Mouse (Mus musculus) megakaryocyte progenitor cell, adult 5-6 weeks (primary cell): ENCODE results near the gene Slc35e4. TPM values are rescaled to one million over a fixed set of nuclear protein-coding genes. Genes with fewer than 3 reads are reported as not detected.
"Not testable (repeated sequence)": the region's sequence is repeated elsewhere in the genome, so short reads cannot be mapped to it uniquely, and the experiment has no call there.

Source experiments
- ATAC-seq: replicated peaks from 2 replicates; pipeline ENCODE4 v1.8.0; 2016; ENCODE audit warnings: mild to moderate bottlenecking, moderate TSS enrichment, inconsistent platforms; ENCODE audit not compliant: poor library complexity
- total RNA-seq, 2 experiments: library from RNA; stranded (forward) in 1 of 2; stranded (reverse) in 1 of 2; fragments of 157-497, 149-512 nt in 1 of 2; fragments of 200-1000 nt in 1 of 2; gene quantifications; 2 replicates each; pipeline versions ENCODE4 v1.2.3 to v1.2.4; 2015 to 2017

Slc35e4 gene
- total RNA-seq, 2 experiments from 2014 or later = 0.94 to 3.0 TPM

GRCm38 (mm10) chr11:3918738-3919137 is 4.3 kb upstream of the Slc35e4 start:
- ATAC-seq = no peak

DNA sequence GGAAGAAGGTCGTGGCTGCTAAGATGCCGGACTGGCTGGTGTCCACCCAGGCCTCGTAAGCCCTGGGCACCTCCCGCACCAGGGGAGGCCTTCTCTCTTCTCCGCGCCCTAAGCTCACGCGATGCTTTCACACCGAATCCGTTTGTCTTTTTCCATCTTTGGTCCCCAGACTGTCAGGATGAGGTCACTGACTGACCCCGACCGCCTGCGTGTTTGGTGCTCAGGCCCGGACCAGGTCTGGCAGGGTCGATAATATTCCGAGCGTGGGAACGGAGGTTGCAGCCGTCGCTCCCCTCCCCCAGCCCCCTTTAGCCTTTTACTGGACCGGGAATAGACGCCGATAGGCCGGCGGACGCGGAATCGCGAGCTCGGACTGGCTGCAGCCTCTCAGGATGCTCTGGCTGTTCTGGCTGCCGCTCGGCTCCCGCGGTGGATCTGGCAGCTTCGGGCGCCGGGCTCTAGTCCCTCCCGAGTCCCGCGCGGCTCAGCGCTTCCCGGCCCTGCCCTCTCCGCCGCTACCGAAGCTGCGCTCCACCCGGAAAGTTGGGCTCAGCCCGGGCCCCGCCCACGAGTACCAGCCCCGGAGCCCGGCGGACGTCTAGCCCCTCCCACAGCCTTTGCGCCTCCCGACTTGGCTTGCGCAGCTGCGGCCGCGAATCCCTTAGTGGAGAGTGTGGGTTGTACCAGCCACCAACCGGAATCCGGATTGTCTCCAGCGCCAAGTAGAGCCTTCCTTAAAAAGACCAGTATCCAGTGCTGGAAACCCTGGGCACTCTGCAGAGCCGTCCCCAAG is 952 bp downstream of the Slc35e4 start:
- ATAC-seq = peak; percentile 85

DNA sequence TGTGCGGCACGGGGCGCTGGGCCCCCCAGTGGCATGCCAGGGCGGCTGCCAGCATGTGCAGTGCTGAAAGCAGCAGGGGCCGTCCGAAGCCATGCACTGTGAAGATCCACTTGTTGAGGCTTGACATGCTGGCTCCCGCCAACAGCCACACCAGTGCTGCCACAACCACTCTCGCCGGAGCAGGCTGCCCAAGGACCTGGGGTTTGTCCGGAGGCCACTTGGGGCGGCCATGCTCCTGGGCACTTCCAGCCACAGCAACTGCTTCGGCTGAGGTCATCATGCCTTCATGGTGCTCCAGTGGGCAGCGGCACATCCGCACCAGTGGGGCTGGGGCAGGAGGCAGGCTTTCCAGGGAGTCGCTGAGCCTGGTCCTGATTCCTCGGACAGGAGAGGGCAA is 1.6 kb downstream of the Slc35e4 start:
- 0 out of 2 replicates have a peak, but pooled peaks have one; percentile 7 for ATAC-seq

- ATAC-seq = no peak
These were observed 2.2 kb downstream of the Slc35e4 start for GRCm38 (mm10) chr11:3912100-3912874.

GRCm38 (mm10) chr11:3911440-3911839 is 3.0 kb downstream of the Slc35e4 start:
- ATAC-seq = not testable (repeated sequence)

DNA sequence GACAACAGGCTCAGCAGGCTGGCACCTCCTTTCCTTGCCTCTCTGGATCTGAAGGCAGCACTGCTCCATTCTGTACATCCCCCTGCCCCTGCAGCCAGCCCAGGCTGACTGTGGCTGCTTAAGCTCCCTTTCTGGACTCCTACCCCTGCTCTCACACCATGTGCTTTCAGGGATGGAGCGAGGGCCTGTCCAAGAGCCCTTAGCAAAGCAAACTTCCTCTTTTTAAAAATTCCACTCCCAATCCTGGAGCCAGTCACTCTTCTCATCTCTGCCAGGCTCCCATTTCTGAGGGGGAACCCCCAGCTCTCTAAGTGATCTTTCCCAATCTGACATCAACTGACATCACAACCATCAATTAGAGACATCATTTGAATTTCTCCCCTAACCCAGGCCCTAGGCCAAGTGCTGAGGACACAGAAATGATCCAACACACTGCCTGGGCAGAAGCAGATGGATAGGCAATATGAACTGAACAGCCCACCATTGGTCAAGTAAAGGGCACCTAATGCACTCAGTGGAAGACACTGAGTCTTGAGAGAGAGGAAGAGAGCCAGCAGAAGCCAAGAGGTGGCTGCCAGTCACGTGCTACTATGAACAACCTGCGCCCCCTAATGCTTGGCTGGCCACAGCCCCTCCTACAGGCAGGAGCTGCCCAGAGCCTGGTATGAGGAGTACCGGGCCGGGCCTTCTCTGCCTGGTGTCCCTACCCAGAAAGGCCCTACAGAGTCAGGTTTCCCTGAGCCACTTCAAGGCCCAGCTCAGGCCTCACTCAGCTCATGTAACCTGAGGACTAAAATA is 3.8 kb downstream of the Slc35e4 start:
- ATAC-seq = no peak

GRCm38 (mm10) chr11:3909236-3909635 is 5.2 kb downstream of the Slc35e4 start:
- no peak for ATAC-seq

- no peak for ATAC-seq
These were observed 9.0 kb downstream of the Slc35e4 start for GRCm38 (mm10) chr11:3905446-3905845.

DNA sequence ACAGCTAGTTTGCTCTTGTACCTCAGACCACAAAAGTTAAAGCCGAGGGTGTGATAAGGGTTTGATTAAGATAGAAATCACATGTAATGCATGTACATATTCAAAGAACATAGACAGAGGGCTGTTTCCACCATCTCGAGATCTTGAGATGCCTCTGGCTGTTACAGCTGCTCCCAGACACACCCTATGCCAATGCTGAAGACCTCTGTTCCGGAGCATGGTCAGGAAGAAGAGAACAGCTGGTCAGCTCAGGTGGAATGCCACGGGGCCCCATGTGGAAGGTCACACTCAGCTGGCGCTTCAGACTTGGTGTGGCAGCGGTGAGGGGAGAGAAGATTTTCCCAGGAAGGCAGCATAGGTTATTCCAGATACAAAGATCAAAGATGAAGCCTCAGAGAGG is 9.8 kb downstream of the Slc35e4 start:
- ATAC-seq = no peak

DNA sequence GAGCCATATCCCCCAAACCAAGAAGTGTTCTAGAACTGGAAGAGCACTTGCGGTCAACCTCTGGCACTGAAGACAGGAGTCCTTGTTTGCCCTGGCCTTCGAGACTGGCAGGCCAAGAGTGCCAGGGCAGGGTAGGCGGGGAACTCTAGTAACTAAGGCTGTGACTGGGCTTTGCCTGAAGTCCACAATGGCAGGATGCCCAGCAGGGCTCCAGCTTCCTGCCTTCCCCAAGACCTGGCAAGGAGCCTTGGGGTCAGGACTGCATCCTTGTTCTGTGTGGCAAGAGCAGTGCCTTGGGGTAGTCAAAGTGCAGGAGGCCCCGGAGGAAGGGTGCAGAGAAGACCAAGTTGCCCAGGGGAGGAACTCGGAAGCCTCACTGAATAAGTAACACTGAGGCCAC is 11.4 kb downstream of the Slc35e4 start:
- peak; percentile 58 for ATAC-seq

- ATAC-seq = no peak
These were observed 11.9 kb downstream of the Slc35e4 start for GRCm38 (mm10) chr11:3902516-3902915.

DNA sequence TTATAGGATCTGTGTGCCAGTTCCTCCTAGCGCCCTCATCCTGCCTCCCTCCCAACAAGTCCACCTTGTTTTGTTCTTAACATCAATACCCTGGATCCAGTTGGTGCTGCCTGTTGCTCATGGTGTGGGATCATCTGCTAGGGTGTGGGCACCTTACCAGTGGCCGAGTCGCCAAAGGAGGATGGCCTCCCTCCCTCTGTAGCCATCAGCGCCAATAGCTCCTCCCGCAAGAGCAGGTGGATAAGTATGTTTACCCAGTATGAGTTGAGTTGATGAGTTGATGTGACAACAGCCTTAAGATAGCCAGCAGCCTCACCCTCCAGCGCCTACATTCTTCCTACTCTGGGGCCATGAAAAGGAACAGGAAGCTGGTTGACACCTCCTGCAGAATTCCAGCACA is 14.2 kb downstream of the Slc35e4 start:
- no peak for ATAC-seq

- ATAC-seq = no peak
These were observed 18.5 kb downstream of the Slc35e4 start for GRCm38 (mm10) chr11:3895933-3896332.

- no peak for ATAC-seq
These were observed 19.0 kb downstream of the Slc35e4 start for GRCm38 (mm10) chr11:3895458-3895857.

DNA sequence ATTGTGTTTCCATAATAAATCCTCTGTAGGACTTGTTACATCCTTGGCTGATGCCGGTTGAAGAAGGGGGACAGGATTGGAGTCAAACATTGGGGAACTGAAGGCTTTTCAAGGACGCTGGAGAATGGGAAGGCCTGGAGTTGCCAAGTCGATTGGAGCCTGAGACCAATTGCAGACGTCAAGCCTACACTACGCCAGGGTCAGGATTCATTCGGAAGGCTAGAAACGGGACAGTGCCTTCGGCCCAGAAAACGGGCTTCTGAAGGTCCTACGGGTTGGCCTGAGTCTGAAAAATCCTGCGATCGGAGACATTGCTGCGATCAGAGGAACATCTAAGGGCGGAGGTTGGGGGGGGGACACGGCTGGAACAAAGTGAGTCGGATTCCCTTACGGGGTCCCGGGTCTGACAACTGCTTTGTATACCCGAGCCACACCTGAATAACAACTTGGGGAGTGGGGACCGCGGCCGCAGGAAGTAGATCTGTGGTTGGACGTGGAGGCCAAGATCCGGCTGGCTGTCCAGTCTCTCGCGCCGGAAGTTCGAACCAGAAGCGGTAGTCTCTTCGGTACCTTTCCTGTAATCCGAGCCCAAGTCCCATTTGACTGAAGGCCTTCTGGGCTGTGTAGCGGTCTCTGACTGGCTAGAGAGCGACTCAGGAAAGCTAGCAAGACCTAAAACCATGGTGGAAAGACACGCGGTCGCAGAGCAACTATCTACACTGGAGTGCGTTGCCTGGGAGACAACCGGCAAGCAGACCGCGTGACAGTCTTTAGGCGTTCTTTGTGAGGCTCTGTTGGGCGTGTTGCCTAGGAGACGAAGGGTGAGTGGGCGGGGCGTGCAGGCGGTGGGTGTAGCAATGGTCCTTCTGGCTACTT is 19.8 kb downstream of the Slc35e4 start, which contains the start of the genes 4921536K21Rik and Dusp18:
Gene 4921536K21Rik, minus strand, starts transcription at position 693 of the 876 bp plus-strand sequence.
Gene Dusp18, plus strand, starts transcription at position 835 of the 876 bp plus-strand sequence.
- peak; percentile 100 for ATAC-seq

- no peak for ATAC-seq
These were observed 20.5 kb downstream of the Slc35e4 start for GRCm38 (mm10) chr11:3893970-3894369.

DNA sequence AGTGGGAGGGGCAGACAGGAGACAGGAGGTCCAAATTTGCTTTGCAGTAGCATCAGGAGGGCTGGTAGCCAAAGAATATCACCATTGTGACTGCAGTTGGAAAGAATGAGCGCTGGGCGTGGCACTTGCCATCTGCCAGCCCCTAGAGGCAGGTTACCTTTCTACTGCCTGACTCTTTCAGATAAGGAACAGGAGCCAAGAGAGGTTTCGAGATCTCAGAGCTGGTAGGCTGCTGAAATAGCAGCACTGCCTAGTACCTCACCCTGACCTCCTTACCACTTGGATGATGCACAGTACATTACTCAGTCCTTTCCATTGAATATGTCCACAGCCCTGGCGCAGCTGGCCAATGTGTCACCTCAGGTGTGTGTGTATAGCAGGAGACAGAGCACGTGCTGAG is 27.1 kb downstream of the Slc35e4 start:
- peak; percentile 99 for ATAC-seq

- ATAC-seq = no peak
These were observed 30.8 kb downstream of the Slc35e4 start for GRCm38 (mm10) chr11:3883711-3884110.

DNA sequence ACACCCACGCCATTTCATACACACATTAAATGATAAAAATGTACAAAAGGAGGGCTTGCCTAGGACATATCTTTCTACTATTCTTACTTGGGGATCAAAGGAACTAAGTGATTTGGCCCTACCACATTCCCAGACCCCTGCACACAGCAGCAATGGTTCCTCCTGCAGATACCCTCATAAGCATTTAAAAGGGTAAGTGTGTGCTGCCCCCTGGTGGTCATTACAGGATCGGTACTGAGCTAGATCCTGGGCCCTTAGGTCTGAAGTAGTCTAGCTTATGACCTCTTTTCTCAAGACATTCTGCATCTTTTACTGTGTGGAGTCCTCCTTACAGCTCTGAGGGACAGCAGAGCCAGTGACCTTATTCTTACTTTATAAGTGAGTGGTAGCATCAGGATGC is 34.6 kb downstream of the Slc35e4 start:
- peak; percentile 95 for ATAC-seq

DNA sequence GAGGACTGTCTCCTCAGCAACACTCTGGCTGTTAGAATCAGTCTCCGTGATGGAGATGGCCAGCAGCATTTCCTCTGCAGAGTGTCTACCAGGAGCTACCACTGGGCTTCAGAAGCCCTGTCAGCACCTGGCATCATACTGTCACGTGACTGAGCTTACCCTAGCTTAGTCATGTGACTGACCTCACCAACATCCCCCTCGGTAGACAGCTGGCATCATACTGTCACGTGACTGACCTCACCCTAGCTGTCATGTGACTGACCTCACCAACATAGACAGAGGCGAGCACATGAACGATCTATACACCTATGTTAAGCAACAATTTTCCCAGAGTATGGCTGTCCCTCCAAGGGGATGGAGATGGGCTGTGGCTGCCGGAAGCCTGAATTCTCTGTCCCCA is 35.8 kb downstream of the Slc35e4 start:
- no peak for ATAC-seq
